Mouse (Mus musculus) midbrain, embryonic 10.5 days (tissue): ENCODE data around the gene Rsbn1. TPM values are rescaled to one million over a fixed set of nuclear protein-coding genes. Genes with fewer than 3 reads are reported as not detected.
A peak's percentile ranks its signal among the peaks of the same experiment; 100 is the strongest.

Experiments
- DNase-seq: peaks from one replicate; pipeline ENCODE4 v3.0.0-alpha.2; 2017; ENCODE audit warnings: low spot score
- H3K27ac ChIP-seq: fragments of 300-500 bp; sonication (generic); replicated peaks from 2 replicates; pipeline ENCODE4 v1.5.1; 2016; ENCODE audit warnings: mild to moderate bottlenecking
- H3K27me3 ChIP-seq: fragments of 300-500 bp; sonication (generic); 2 replicates; pipeline ENCODE4 v1.6.1; 2016; ENCODE audit warnings: low read depth, mild to moderate bottlenecking; ENCODE audit not compliant: poor library complexity, severe bottlenecking
- H3K36me3 ChIP-seq: fragments of 300-500 bp; sonication (generic); 2 replicates; pipeline ENCODE4 v1.6.1; 2016; ENCODE audit warnings: mild to moderate bottlenecking, moderate library complexity
- H3K4me1 ChIP-seq: fragments of 300-500 bp; sonication (generic); 2 replicates; pipeline ENCODE4 v1.6.1; 2016
- H3K4me3 ChIP-seq: fragments of 300-500 bp; sonication (generic); 2 replicates; pipeline ENCODE4 v1.5.1; 2016; ENCODE audit warnings: mild to moderate bottlenecking, moderate library complexity
- H3K9me3 ChIP-seq: fragments of 300-500 bp; sonication (generic); replicated peaks from 2 replicates; pipeline ENCODE4 v1.6.1; 2016; ENCODE audit warnings: mild to moderate bottlenecking
- WGBS: fragments of 180-500 bp; shearing (Covaris S2); methylation state at CpG from one replicate; pipeline ENCODE4 v1.1.7; 2016; 5-methylcytosine and 5-hydroxymethylcytosine counted together
- polyA plus RNA-seq: library from polyadenylated mRNA; unstranded; fragments of >200 nt; fragmentation: Nextera tagmentation; extraction: Ambion mirVana; gene quantifications from 2 replicates; pipeline ENCODE4 v1.2.1, GENCODE M21; 2016

Gene Rsbn1
- polyA plus RNA-seq, 1 experiment from 2014 or later, result 14.5 TPM

DNA sequence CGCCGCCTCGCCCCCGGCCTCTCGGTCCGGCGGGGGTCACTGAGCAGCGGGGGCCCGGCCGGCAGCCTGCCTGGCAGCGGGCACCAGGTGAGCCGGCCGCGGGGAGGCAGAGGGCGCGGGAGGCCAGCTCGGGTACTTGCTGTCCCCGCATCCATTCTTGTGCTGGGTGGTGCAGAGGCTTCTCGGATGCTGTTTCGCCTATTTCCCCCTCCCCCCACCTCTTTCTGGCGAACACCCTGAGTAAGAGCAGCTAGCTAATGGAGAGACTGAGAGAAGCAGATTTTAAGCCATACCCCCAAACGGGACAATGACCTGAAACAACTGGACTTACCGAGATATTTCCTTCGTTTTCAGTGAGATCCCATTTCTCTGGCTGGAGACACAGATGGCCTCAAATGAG, 54.8 kb downstream of the Rsbn1 start:
- DNase-seq, result no peak

DNA sequence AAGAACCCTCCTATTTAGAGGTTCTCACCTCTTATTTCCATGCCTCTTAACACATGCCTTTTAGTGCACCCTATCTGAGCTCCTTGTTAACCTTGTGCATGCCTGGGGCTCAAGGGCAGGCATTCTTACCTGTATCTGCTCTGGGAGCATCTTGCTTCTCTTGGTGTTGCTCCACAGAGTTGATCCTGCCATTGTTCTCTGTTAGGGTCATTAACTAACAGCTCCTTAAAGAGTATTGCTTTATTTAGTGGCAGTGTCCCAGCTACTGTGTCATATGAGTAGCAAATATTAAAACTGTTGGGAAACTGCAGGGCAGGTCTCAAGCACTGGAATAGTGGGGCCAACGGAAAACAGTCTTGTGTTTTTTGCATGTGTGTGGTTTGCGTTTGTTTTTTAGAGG, 57.2 kb downstream of the Rsbn1 start:
- DNase-seq, result no peak
- no peak overlapping the region for H3K27ac ChIP-seq
- 98% methylated on average over 2 of the region's 2 CpGs for WGBS
- H3K27me3 ChIP-seq, result no peaks in the 10 kb centered on the region
- H3K9me3 ChIP-seq, result no peaks in the 10 kb centered on the region
- no peak overlapping the region for H3K4me3 ChIP-seq
- H3K4me1 ChIP-seq, result peaks cover 32% of the 10 kb centered on the region
- H3K36me3 ChIP-seq, result peaks cover 44% of the 10 kb centered on the region

More for the DNA sequence above, 54.8 kb downstream of the Rsbn1 start:
- peak overlapping the region; percentile 98 for H3K27ac ChIP-seq
- H3K4me1 ChIP-seq, result peaks cover 32% of the 10 kb centered on the region
- H3K4me3 ChIP-seq, result peak overlapping the region; percentile 87
- H3K36me3 ChIP-seq, result peaks cover 45% of the 10 kb centered on the region
- under 1% methylated on average over 24 of the region's 24 CpGs for WGBS
- H3K9me3 ChIP-seq, result no peaks in the 10 kb centered on the region
- H3K27me3 ChIP-seq, result no peaks in the 10 kb centered on the region

DNA sequence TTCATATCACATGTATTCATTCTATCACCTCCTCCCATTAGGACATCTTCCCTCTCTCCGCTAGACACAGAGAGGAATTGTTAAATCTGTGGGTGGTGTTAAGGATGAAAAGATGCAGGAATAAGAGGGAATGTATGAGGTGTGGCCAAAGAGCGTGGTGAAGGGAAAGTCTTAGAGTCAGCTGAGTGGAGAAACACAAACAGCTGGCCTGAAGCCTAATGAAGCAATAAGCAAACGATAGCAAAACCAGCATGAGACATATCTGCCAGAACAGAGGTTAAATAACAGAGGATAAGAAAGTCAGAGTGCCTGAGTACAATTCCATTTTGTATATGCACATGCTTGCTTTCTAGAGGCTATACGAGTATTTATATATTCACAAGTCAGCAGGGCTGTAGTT, 70.6 kb downstream of the Rsbn1 start:
- H3K27ac ChIP-seq, result no peak overlapping the region
- H3K4me3 ChIP-seq, result no peak overlapping the region
- no peaks in the 10 kb centered on the region for H3K27me3 ChIP-seq
- no peaks in the 10 kb centered on the region for H3K4me1 ChIP-seq
- 80% methylated on average over 4 of the region's 4 CpGs for WGBS
- no peak for DNase-seq
- H3K36me3 ChIP-seq, result peaks cover 86% of the 10 kb centered on the region
- no peaks in the 10 kb centered on the region for H3K9me3 ChIP-seq

DNA sequence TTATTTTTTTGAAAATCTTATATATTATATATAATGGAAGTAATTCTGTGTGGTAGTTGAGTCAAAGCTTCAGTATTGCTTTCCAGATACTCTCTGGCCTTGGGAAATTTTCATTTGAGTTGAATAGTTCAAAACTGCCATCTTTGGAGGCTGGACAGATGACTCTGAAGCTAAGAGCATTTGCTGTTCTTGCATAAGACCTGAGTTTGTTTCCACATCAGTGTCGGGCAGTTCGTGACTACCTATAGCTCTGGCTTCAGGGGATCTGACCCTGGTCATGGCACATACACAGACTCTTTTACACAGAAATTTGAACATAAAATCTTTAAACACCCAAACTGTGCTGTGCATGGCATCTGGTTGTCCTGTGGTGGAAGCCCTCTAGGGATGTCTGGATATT, 71.3 kb downstream of the Rsbn1 start:
- peaks cover 86% of the 10 kb centered on the region for H3K36me3 ChIP-seq
- no peak overlapping the region for H3K27ac ChIP-seq
- no peaks in the 10 kb centered on the region for H3K27me3 ChIP-seq
- no peaks in the 10 kb centered on the region for H3K9me3 ChIP-seq
- H3K4me3 ChIP-seq, result no peak overlapping the region
- DNase-seq, result no peak
- no peaks in the 10 kb centered on the region for H3K4me1 ChIP-seq
- 99% methylated on average over 2 of the region's 2 CpGs for WGBS

DNA sequence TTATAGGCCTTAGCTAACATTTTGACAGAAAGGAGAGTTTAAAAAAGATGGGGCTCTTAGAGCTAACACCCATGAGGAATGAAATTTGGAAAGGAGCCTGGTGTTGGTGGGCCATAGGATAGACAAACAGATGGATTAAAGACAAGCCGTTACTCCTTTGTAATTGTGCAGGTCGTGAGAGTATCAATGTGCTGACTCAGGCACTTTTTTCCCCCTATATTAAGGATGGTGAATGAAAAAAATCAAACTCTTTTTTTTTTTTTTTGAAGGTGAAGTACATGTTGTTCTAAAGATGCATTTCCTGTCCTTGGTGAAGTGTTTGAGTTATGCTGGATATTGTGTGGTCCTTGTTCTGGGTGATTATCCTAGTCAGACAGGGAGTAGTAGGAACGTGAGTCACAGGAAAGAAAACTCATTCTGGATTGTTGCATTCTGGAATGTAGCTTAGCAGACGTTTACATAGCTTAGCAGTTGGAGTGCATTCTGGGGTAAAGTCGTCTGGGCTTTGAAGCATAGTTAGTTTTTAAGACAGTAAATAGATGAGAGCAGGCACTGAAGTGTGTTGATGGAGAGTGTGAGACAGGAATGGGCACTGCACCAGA, 74.0 kb downstream of the Rsbn1 start:
- H3K36me3 ChIP-seq, result peaks cover 89% of the 10 kb centered on the region

DNA sequence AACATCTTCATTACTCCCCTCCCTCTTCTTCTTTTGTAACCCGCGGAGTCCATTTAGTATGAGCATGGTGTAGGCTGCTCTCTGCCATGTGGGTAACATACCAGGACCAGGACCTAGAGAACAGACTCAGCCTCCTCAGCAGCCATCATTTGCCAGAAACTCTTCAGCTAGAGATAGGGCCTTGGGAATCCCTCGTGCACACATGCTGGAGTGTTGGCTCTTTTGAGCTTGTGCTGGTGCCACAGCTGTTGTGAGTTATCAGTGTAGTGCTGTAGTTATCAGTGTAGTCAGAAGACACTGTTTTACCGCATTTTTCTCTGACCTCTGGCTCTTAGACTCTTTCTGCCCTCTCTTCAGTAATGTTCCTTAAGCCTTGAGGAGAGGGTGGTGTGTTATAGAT, 75.4 kb downstream of the Rsbn1 start:
- no peak overlapping the region for H3K4me3 ChIP-seq
- peaks cover 89% of the 10 kb centered on the region for H3K36me3 ChIP-seq
- H3K9me3 ChIP-seq, result no peaks in the 10 kb centered on the region
- WGBS, result 93% methylated on average over 4 of the region's 4 CpGs
- H3K27ac ChIP-seq, result no peak overlapping the region
- DNase-seq, result no peak
- H3K4me1 ChIP-seq, result no peaks in the 10 kb centered on the region
- H3K27me3 ChIP-seq, result no peaks in the 10 kb centered on the region

More for the DNA sequence above, 74.0 kb downstream of the Rsbn1 start:
- Histone ChIP-seq H3K9me3 (no peaks in the 10 kb centered on the region), H3K27me3 (no peaks in the 10 kb centered on the region), H3K4me1 (no peaks in the 10 kb centered on the region), H3K4me3 (no peak overlapping the region), H3K27ac (no peak overlapping the region)
- DNase-seq, result no peak
- 69% methylated on average over 5 of the region's 5 CpGs for WGBS

DNA sequence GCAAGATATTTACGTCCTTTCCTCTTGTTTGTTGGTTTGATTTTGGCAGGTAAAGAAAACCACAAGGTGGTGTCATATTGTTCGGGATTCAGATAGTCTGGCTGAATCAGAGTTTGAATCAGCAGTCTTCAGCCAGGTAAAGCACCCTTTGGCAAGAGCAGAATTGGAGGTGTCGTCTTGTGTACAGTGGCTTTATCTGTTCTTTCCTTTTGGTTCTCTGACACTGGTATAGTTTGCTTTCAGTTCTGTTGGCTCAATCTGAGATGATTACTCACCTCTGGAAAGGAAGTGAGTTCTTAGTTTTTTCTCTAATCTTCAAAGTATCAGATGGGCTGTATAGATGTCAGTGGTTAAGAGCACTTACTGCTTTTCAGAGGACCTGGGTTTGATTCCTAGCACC, 77.4 kb downstream of the Rsbn1 start:
- Histone ChIP-seq H3K27me3 (no peaks in the 10 kb centered on the region), H3K4me1 (no peaks in the 10 kb centered on the region), H3K27ac (no peak overlapping the region), H3K36me3 (peaks cover 93% of the 10 kb centered on the region), H3K9me3 (no peaks in the 10 kb centered on the region), H3K4me3 (no peak overlapping the region)
- WGBS, result 93% methylated on average over 3 of the region's 3 CpGs
- DNase-seq, result no peak

DNA sequence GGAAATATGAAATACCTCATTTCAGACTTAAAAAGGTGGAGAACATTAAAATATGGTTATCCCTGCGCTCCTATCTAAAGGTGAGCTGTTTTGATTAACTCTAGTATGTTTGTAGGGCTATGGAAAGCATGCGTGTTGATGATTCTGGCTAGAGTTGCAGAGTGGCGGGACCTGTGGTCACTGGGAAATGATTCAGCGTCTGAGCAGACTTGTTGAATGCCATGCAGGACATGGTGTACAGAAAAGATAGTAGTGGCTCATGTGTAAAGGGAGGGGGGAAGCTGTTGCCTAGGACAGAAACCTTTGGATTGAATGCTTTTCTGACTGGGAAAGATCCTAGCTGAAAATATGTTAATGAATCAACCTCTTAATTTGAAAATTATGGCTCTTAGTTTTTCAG, 84.8 kb downstream of the Rsbn1 start:
- WGBS, result 94% methylated on average over 4 of the region's 4 CpGs
- Histone ChIP-seq H3K36me3 (peaks cover 98% of the 10 kb centered on the region), H3K27me3 (no peaks in the 10 kb centered on the region), H3K27ac (no peak overlapping the region), H3K4me1 (no peaks in the 10 kb centered on the region), H3K9me3 (no peaks in the 10 kb centered on the region), H3K4me3 (no peak overlapping the region)
- no peak for DNase-seq

DNA sequence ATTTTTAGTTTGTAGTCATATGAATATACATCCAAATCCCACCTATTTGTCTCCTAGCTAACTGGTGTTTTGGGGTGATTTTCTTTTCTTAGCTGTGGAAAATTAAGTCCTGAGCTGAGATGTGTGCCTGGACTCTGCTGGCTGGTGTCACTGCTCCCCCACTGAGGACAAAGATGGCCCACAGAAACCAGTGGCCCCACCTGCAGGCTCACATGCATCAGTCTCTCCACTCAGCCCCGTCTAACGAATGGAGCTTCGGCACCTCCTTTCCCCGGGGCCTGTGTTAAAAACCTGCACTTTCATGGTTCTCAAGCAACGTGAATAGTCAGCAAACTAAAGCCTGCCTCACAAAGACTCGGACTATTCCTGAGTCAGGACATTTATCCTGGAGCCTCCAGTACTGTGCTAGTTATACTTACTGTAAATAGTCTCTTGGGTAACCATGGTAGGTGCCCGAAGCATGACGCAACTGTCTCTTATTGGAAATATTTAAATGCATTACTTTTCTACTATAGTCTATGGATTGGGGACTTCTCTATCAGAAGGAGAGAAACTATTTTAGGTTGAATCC, 93.1 kb downstream of the Rsbn1 start:
- H3K36me3 ChIP-seq, result peaks cover 78% of the 10 kb centered on the region
- no peak overlapping the region for H3K4me3 ChIP-seq
- H3K9me3 ChIP-seq, result no peaks in the 10 kb centered on the region
- no peak for DNase-seq
- H3K4me1 ChIP-seq, result no peaks in the 10 kb centered on the region
- H3K27ac ChIP-seq, result no peak overlapping the region
- no peaks in the 10 kb centered on the region for H3K27me3 ChIP-seq
- 93% methylated on average over 8 of the region's 8 CpGs for WGBS

DNA sequence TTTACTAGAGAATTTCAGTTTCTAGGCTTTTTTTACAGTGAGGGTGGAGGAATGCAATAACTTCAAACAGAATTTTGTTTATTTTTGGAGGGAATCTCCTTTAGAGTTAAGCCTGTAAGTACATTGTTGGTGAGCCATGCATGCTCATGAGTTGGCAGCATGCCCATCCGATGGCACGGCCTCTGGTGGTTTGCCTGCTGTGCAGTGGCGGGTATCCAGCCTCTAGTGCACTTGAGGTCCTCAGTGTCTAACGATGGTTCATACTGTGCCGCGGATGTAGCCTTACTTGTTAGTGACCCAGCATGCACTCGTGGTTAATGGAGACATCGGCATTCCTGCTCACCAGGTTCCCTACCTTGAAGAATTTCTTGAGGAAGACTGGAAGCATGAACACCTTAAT, 93.6 kb downstream of the Rsbn1 start:
- Histone ChIP-seq H3K9me3 (no peaks in the 10 kb centered on the region), H3K27ac (no peak overlapping the region), H3K4me1 (no peaks in the 10 kb centered on the region), H3K36me3 (peaks cover 76% of the 10 kb centered on the region), H3K4me3 (no peak overlapping the region), H3K27me3 (no peaks in the 10 kb centered on the region)
- 95% methylated on average over 8 of the region's 8 CpGs for whole genome bisulfite sequencing
- no peak for DNase-seq

DNA sequence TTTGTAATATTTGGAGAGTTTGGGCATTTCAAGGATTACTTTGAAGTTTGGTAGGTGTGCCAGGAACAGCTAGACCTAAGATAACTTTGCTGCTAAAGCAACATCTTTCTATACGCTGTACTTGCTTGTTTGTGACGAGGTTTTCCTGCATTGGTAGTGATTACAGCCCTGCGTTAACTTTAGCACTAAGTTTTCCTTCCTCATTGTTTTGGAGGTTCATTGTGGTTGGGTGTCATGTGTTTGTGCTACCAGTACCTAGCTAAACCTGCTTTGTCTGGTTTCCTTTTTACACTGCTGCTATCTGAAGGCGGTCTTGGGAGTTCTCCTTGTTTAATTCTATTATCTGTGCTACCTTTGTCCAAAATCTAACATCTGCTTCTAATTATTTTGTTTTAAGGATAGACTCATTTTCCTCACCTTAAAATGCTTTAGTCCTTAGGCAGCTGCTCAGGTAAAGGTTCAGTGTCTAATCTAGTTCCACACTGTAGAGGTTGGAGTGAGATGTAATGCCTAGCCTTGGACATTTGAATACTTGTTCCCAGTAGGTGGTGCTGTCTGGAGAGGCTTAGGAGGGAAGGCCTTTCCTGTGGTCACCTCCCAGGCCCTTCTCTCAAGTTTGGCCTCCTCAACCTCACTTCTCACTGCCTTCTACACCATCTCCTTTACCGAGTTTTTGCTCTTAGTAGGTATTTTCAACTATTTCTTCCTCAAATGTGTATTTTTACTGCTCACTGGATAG, 96.2 kb downstream of the Rsbn1 start:
- no peaks in the 10 kb centered on the region for H3K9me3 ChIP-seq
- H3K27ac ChIP-seq, result no peak overlapping the region
- H3K4me1 ChIP-seq, result no peaks in the 10 kb centered on the region
- H3K27me3 ChIP-seq, result no peaks in the 10 kb centered on the region
- H3K36me3 ChIP-seq, result peaks cover 60% of the 10 kb centered on the region
- DNase-seq, result no peak
- 93% methylated on average over 5 of the region's 5 CpGs for WGBS
- H3K4me3 ChIP-seq, result no peak overlapping the region

DNA sequence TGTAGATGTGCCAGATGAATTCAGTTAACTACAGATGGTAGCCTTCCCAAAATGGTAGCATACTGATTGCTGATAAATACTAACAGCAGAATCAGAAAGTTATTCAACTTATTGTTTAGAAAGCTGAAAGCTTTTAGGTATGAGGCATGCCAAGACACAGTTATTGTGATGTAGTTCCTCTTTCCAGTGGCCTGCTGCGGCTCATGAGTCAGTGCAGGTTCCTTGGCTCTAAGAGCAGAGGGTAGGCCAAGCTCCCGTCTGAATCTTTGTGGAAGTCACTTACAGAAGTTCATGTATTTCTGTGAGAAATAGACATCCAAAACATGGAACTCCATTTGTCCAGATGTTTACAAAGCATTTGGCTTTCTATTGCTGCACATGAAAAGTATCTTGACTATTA, 98.1 kb downstream of the Rsbn1 start:
- no peaks in the 10 kb centered on the region for H3K9me3 ChIP-seq
- no peaks in the 10 kb centered on the region for H3K27me3 ChIP-seq
- H3K27ac ChIP-seq, result no peak overlapping the region
- WGBS, result 92% methylated on average over 2 of the region's 2 CpGs
- no peaks in the 10 kb centered on the region for H3K4me1 ChIP-seq
- no peak overlapping the region for H3K4me3 ChIP-seq
- peaks cover 59% of the 10 kb centered on the region for H3K36me3 ChIP-seq
- DNase-seq, result no peak
